Mouse (Mus musculus) heart, embryonic 15.5 days (tissue): ENCODE measurements around the gene Slc26a1. TPM values are rescaled to one million over a fixed set of nuclear protein-coding genes. Genes with fewer than 3 reads are reported as not detected.
A peak's percentile ranks its signal among the peaks of the same experiment; 100 is the strongest.

Experiments
- ATAC-seq: fragments of 200-750 bp; cut with Nextera tagmentation; replicated peaks from 2 replicates; pipeline ENCODE4 v1.8.0; 2017; ENCODE audit warnings: low read depth, moderate TSS enrichment; ENCODE audit not compliant: insufficient number of reproducible peaks, insufficient read depth, low FRiP score
- H3K27ac ChIP-seq: fragments of 300-500 bp; sonication (generic); 2 replicates; pipeline ENCODE4 v1.5.1; 2015; ENCODE audit warnings: mild to moderate bottlenecking, inconsistent platforms
- H3K27me3 ChIP-seq: fragments of 300-500 bp; sonication (generic); 2 replicates; pipeline ENCODE4 v1.6.1; 2015; ENCODE audit warnings: inconsistent platforms
- H3K36me3 ChIP-seq: fragments of 300-500 bp; sonication (generic); 2 replicates; pipeline ENCODE4 v1.6.1; 2015; ENCODE audit warnings: mild to moderate bottlenecking, inconsistent platforms
- H3K4me1 ChIP-seq: fragments of 300-500 bp; sonication (generic); replicated peaks from 2 replicates; pipeline ENCODE4 v1.6.1; 2015; ENCODE audit warnings: inconsistent platforms
- H3K4me2 ChIP-seq: fragments of 300-500 bp; sonication (generic); 2 replicates; pipeline ENCODE4 v1.6.1; 2015; ENCODE audit warnings: inconsistent platforms, mild to moderate bottlenecking, moderate library complexity
- H3K4me3 ChIP-seq: fragments of 300-500 bp; sonication (generic); 2 replicates; pipeline ENCODE4 v1.5.1; 2015; ENCODE audit warnings: mild to moderate bottlenecking, inconsistent platforms
- H3K9ac ChIP-seq: fragments of 300-500 bp; sonication (generic); 2 replicates; pipeline ENCODE4 v1.6.1; 2015; ENCODE audit warnings: mild to moderate bottlenecking, inconsistent platforms
- H3K9me3 ChIP-seq: fragments of 300-500 bp; sonication (generic); replicated peaks from 2 replicates; pipeline ENCODE4 v1.6.1; 2016; ENCODE audit warnings: inconsistent platforms
- WGBS: fragments of 180-500 bp; shearing (Covaris S2); methylation state at CpG from one replicate; pipeline ENCODE4 v1.1.7; 2015; ENCODE audit warnings: mixed read lengths; 5-methylcytosine and 5-hydroxymethylcytosine counted together
- polyA plus RNA-seq: library from polyadenylated mRNA; unstranded; fragments of >200 nt; fragmentation: Nextera tagmentation; extraction: Ambion mirVana; gene quantifications from 2 replicates; pipeline ENCODE4 v1.2.1, GENCODE M21; 2015

The Slc26a1 gene
- polyA plus RNA-seq: 0.29 and 0.71 TPM in 2 replicates

- H3K4me2 ChIP-seq: no peak within 1 kb of the TSS
Observed at GRCm38 (mm10) chr5:108675251-108675816, at the start of gene Slc26a1. TSS of gene Slc26a1 (minus strand) at chr5:108675569.

GRCm38 (mm10) chr5:108724006-108724405 is 48.6 kb upstream of the Slc26a1 start:
- no peak overlapping the region for H3K9ac ChIP-seq
- no peak for ATAC-seq
- 18% methylated on average over 2 of the region's 2 CpGs for WGBS

More at GRCm38 (mm10) chr5:108675251-108675816, at the start of gene Slc26a1:
- Histone ChIP-seq H3K9ac (no peak within 1 kb of the TSS), H3K27me3 (no peaks in the 10 kb centered on the region), H3K9me3 (no peaks in the 10 kb centered on the region), H3K4me3 (no peak within 1 kb of the TSS), H3K4me1 (peaks cover 18% of the 10 kb centered on the region), H3K36me3 (peaks cover 18% of the 10 kb centered on the region), H3K27ac (no peak within 1 kb of the TSS)
- 74% methylated on average over 9 of the region's 9 CpGs for WGBS
- ATAC-seq: no peak

GRCm38 (mm10) chr5:108719761-108720160 is 44.4 kb upstream of the Slc26a1 start:
- 46% methylated on average over 7 of the region's 7 CpGs for WGBS
- no peak for ATAC-seq
- no peaks in the 10 kb centered on the region for H3K9me3 ChIP-seq
- no peaks in the 10 kb centered on the region for H3K36me3 ChIP-seq
- no peak overlapping the region for H3K9ac ChIP-seq
- no peaks in the 10 kb centered on the region for H3K27me3 ChIP-seq
- no peak overlapping the region for H3K27ac ChIP-seq
- H3K4me1 ChIP-seq: no peaks in the 10 kb centered on the region; the same call in 1 of the 2 replicates
- no peak overlapping the region for H3K4me2 ChIP-seq
- no peak overlapping the region for H3K4me3 ChIP-seq

More at GRCm38 (mm10) chr5:108724006-108724405, 48.6 kb upstream of the Slc26a1 start:
- Histone ChIP-seq H3K27me3 (no peaks in the 10 kb centered on the region), H3K4me1 (no peaks in the 10 kb centered on the region; the same call in 1 of the 2 replicates), H3K4me3 (no peak overlapping the region), H3K27ac (no peak overlapping the region), H3K4me2 (no peak overlapping the region), H3K36me3 (no peaks in the 10 kb centered on the region), H3K9me3 (no peaks in the 10 kb centered on the region)

- ATAC-seq: no peak
Observed at GRCm38 (mm10) chr5:108718051-108718450, 42.7 kb upstream of the Slc26a1 start.

DNA sequence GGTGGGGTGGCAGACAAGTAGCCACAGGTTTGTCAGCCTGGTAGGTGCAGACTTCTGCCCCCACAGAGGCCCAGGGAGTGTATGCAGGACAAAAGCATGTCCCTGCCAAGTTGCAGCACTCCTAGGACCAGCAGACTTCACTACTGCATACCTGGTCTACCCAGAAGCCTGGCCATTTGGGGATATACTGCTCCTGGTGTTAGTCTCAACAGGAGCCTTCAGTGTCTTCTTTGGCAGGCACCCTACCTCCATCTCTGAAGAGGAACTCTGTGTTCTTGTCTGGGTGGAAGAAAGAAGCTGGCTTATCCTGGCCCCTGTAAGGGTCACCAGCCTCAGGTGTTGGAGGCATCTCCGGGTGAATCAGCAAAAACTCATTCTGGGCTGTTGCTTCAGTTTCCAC is 40.6 kb upstream of the Slc26a1 start:
- H3K36me3 ChIP-seq: no peaks in the 10 kb centered on the region
- 0 out of 2 replicates have a peak, but pooled peaks cover 5% of the 10 kb centered on the region for H3K4me1 ChIP-seq
- no peak overlapping the region for H3K4me2 ChIP-seq
- H3K9ac ChIP-seq: no peak overlapping the region
- H3K27ac ChIP-seq: no peak overlapping the region
- no peaks in the 10 kb centered on the region for H3K27me3 ChIP-seq
- no peak for ATAC-seq
- H3K9me3 ChIP-seq: no peaks in the 10 kb centered on the region
- WGBS: 55% methylated on average over 1 of the region's 1 CpGs
- no peak overlapping the region for H3K4me3 ChIP-seq

More at GRCm38 (mm10) chr5:108718051-108718450, 42.7 kb upstream of the Slc26a1 start:
- Histone ChIP-seq H3K4me3 (no peak overlapping the region), H3K27ac (no peak overlapping the region), H3K9me3 (no peaks in the 10 kb centered on the region), H3K27me3 (no peaks in the 10 kb centered on the region), H3K36me3 (no peaks in the 10 kb centered on the region), H3K4me1 (0 out of 2 replicates have a peak, but pooled peaks cover 5% of the 10 kb centered on the region), H3K4me2 (no peak overlapping the region), H3K9ac (no peak overlapping the region)
- WGBS: 46% methylated on average over 4 of the region's 4 CpGs

DNA sequence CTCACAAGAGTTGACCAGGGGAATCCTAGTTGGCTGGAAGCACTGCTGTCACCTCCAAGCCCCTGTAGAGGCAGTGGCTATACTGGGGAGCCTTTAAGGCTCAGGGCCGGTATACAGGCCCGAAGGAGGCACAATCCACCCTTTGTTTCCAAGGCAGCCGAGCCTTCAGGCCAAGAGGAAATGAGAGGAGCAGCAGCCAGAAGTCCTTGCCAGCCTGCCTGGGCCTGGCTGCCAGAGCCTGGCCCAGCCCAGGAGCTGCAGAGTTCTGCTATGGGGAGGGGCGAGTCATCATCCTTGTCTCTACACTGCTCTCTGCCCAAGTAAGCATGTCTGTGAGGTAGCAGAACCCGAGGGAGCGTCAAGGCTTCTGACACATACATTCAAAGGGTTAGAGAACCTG is 38.8 kb upstream of the Slc26a1 start:
- Histone ChIP-seq H3K36me3 (no peaks in the 10 kb centered on the region), H3K4me3 (no peak overlapping the region), H3K4me1 (0 out of 2 replicates have a peak, but pooled peaks cover 5% of the 10 kb centered on the region), H3K9me3 (no peaks in the 10 kb centered on the region), H3K27me3 (no peaks in the 10 kb centered on the region), H3K4me2 (no peak overlapping the region), H3K27ac (peak overlapping the region; percentile 40; the same call in 1 of the 2 replicates), H3K9ac (no peak overlapping the region)
- WGBS: 56% methylated on average over 6 of the region's 6 CpGs
- ATAC-seq: peak; percentile 56; the same call in 1 of the 2 replicates

- H3K36me3 ChIP-seq: no peaks in the 10 kb centered on the region
- ATAC-seq: no peak
Observed at GRCm38 (mm10) chr5:108713691-108714090, 38.3 kb upstream of the Slc26a1 start.

DNA sequence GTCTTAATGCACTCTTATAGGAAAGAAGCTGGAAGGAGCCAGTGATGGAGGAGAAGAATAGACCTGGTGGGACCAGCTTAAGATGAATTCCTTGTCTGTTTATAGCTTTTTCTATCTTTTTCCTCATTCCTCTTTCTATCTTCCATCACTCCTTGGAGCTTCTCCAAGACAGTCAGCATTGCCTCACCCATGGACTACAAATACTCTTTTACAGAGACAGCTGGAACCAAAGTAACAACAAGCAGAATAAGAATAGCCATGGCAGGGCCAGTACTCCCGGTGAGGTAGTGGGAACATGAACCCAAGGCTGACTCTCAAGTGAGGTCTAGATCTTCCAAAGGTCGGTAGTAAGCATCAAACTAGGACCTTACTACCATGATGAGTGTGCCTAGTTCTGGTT is 37.7 kb upstream of the Slc26a1 start:
- ATAC-seq: no peak
- Histone ChIP-seq H3K27ac (no peak overlapping the region; the same call in 1 of the 2 replicates), H3K36me3 (no peaks in the 10 kb centered on the region), H3K27me3 (no peaks in the 10 kb centered on the region), H3K9me3 (no peaks in the 10 kb centered on the region), H3K4me3 (no peak overlapping the region), H3K4me2 (no peak overlapping the region), H3K9ac (no peak overlapping the region), H3K4me1 (0 out of 2 replicates have a peak, but pooled peaks cover 7% of the 10 kb centered on the region)
- WGBS: 82% methylated on average over 2 of the region's 2 CpGs

More at GRCm38 (mm10) chr5:108713691-108714090, 38.3 kb upstream of the Slc26a1 start:
- Histone ChIP-seq H3K27ac (peak overlapping the region; percentile 40; the same call in 1 of the 2 replicates), H3K9ac (no peak overlapping the region), H3K4me2 (no peak overlapping the region), H3K27me3 (no peaks in the 10 kb centered on the region), H3K9me3 (no peaks in the 10 kb centered on the region), H3K4me1 (0 out of 2 replicates have a peak, but pooled peaks cover 7% of the 10 kb centered on the region), H3K4me3 (no peak overlapping the region)

GRCm38 (mm10) chr5:108711968-108712367 is 36.6 kb upstream of the Slc26a1 start:
- Histone ChIP-seq H3K27ac (no peak overlapping the region), H3K9me3 (no peaks in the 10 kb centered on the region), H3K4me2 (no peak overlapping the region), H3K27me3 (no peaks in the 10 kb centered on the region), H3K9ac (no peak overlapping the region), H3K4me1 (0 out of 2 replicates have a peak, but pooled peaks cover 7% of the 10 kb centered on the region), H3K36me3 (no peaks in the 10 kb centered on the region), H3K4me3 (no peak overlapping the region)
- WGBS: 65% methylated on average over 6 of the region's 6 CpGs
- no peak for ATAC-seq

GRCm38 (mm10) chr5:108708981-108709731 is 33.8 kb upstream of the Slc26a1 start:
- 0 out of 2 replicates have a peak, but pooled peaks cover 7% of the 10 kb centered on the region for H3K4me1 ChIP-seq
- H3K27me3 ChIP-seq: no peaks in the 10 kb centered on the region
- peaks cover 21% of the 10 kb centered on the region for H3K36me3 ChIP-seq
- no peak overlapping the region for H3K4me3 ChIP-seq
- WGBS: 42% methylated on average over 6 of the region's 6 CpGs
- no peak overlapping the region for H3K27ac ChIP-seq
- H3K9me3 ChIP-seq: no peaks in the 10 kb centered on the region
- no peak overlapping the region for H3K9ac ChIP-seq
- H3K4me2 ChIP-seq: no peak overlapping the region
- no peak for ATAC-seq

GRCm38 (mm10) chr5:108708419-108708818 is 33.0 kb upstream of the Slc26a1 start:
- H3K9me3 ChIP-seq: no peaks in the 10 kb centered on the region
- no peak overlapping the region for H3K27ac ChIP-seq
- no peaks in the 10 kb centered on the region for H3K27me3 ChIP-seq
- H3K4me3 ChIP-seq: no peak overlapping the region
- peaks cover 8% of the 10 kb centered on the region; the same call in 1 of the 2 replicates for H3K4me1 ChIP-seq
- 91% methylated on average over 1 of the region's 1 CpGs for WGBS
- no peak for ATAC-seq
- peaks cover 21% of the 10 kb centered on the region for H3K36me3 ChIP-seq
- H3K4me2 ChIP-seq: no peak overlapping the region
- no peak overlapping the region for H3K9ac ChIP-seq
